Mouse (Mus musculus): Measurements from ENCODE around the gene Smg9. TPM values are rescaled to one million over a fixed set of nuclear protein-coding genes. Genes with fewer than 3 reads are reported as not detected.

Gene Smg9
- total RNA-seq, 1 experiment = 25.7 TPM

DNA sequence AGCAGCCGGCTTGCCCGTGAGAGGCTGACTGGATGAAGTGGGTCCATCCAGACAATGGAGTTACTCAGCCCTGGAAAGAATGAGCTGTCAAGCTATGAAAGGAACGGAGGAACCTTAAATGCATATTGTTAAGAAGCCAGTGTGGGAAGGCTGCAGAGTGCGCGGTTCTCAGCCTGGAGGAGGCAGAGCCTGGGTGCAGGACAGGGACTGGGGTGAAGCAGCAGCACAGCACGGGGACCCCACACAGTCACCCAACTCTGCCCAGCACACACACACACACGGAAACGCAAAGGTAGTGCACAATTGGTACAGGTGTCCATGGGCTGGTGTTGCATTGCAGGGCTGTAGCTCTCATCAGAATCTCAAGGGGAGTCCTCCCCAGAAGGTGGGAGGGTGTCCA lies 20.2 kb downstream of the Smg9 start:
- H3K9me3 ChIP-seq (ENCODE audit: control insufficient read depth, insufficient read depth, low read depth, low read length) = no peaks in the 10 kb centered on the region
- no peak overlapping the region for H3K4me3 ChIP-seq (ENCODE audit: insufficient read depth in 1 of 2, low read depth in 1 of 2, low read length in 2 of 2, poor library complexity in 1 of 2, severe bottlenecking in 1 of 2)
- no peak overlapping the region for H3K27ac ChIP-seq (ENCODE audit: insufficient read depth, low read depth, low read length, poor library complexity, severe bottlenecking)
- H3K4me1 ChIP-seq (ENCODE audit: control insufficient read depth in 2 of 2, insufficient read depth in 2 of 2, low read length in 2 of 2, poor library complexity in 1 of 2) = no peaks in the 10 kb centered on the region
- no peak for DNase-seq (ENCODE audit: low read depth, low spot score)
- peaks cover 24% of the 10 kb centered on the region; the same call in 1 of the 2 replicates for H3K36me3 ChIP-seq (ENCODE audit: control insufficient read depth, insufficient read depth, low read length, poor library complexity, severe bottlenecking)
- H3K9ac ChIP-seq (ENCODE audit: insufficient read depth, low read depth, low read length, poor library complexity, severe bottlenecking) = no peak overlapping the region
- no peak for TF ChIP-seq ZNF384 (IDR thresholded peaks at IDR 0.05; ENCODE audit: low read depth, low read length)
- TF ChIP-seq ZC3H11A (IDR thresholded peaks at IDR 0.05; ENCODE audit: borderline replicate concordance, low read depth, low read length) = no peak
- TF ChIP-seq CHD2 (IDR thresholded peaks at IDR 0.05; ENCODE audit: low read depth, low read length) = no peak
- no peak for TF ChIP-seq HCFC1 (IDR thresholded peaks at IDR 0.05; ENCODE audit: borderline replicate concordance, insufficient read depth, low read length)
- TF ChIP-seq MAFK (IDR thresholded peaks at IDR 0.05; ENCODE audit: insufficient read depth, low read depth, low read length) = no peak
- in situ Hi-C loops (cut with MboI; ENCODE audit: low sequenced_read_pairs in 2 of 2, unreplicated experiment in 2 of 2) = loop anchor here in 1 of 2 experiments (25.0 kb wide), 1 partner anchor 93 kb away; the partner anchor contains the start of genes AC161166.1 and Zfp428

DNA sequence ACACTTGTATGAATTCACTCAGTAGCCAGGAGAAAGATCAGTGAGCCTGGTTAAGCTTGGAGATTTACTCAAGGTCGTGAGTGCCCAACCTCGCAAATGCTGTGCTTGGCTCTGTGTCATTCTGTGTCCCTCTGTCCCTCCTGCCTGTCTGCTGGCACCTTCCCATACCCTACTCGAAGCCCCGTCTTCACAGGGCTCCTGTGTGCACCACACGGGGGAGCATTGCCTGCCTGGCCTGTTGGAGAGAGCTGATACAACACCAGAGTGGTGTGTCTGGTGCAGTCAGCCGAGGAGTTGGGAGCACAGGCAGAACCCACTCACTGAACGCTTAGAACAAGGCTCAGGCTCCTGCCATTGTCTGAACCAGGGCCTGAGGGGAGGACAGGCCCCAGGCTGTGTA lies 22.2 kb downstream of the Smg9 start:
- no peaks in the 10 kb centered on the region for H3K4me1 ChIP-seq (ENCODE audit: control insufficient read depth in 2 of 2, insufficient read depth in 2 of 2, low read length in 2 of 2, poor library complexity in 1 of 2)
- H3K4me3 ChIP-seq (ENCODE audit: insufficient read depth in 1 of 2, low read depth in 1 of 2, low read length in 2 of 2, poor library complexity in 1 of 2, severe bottlenecking in 1 of 2) = no peak overlapping the region
- in situ Hi-C loops (cut with MboI; ENCODE audit: low sequenced_read_pairs in 2 of 2, unreplicated experiment in 2 of 2) = loop anchor here in 1 of 2 experiments (25.0 kb wide), 1 partner anchor 91 kb away; the partner anchor contains the start of genes AC161166.1 and Zfp428
- no peak overlapping the region for H3K27ac ChIP-seq (ENCODE audit: insufficient read depth, low read depth, low read length, poor library complexity, severe bottlenecking)
- no peak for DNase-seq (ENCODE audit: low read depth, low spot score)
- no peaks in the 10 kb centered on the region for H3K9me3 ChIP-seq (ENCODE audit: control insufficient read depth, insufficient read depth, low read depth, low read length)
- TF ChIP-seq MAFK (IDR thresholded peaks at IDR 0.05; ENCODE audit: insufficient read depth, low read depth, low read length) = no peak
- no peak for TF ChIP-seq HCFC1 (IDR thresholded peaks at IDR 0.05; ENCODE audit: borderline replicate concordance, insufficient read depth, low read length)
- TF ChIP-seq ZC3H11A (IDR thresholded peaks at IDR 0.05; ENCODE audit: borderline replicate concordance, low read depth, low read length) = no peak
- H3K9ac ChIP-seq (ENCODE audit: insufficient read depth, low read depth, low read length, poor library complexity, severe bottlenecking) = no peak overlapping the region
- peaks cover 19% of the 10 kb centered on the region; the same call in 1 of the 2 replicates for H3K36me3 ChIP-seq (ENCODE audit: control insufficient read depth, insufficient read depth, low read length, poor library complexity, severe bottlenecking)

DNA sequence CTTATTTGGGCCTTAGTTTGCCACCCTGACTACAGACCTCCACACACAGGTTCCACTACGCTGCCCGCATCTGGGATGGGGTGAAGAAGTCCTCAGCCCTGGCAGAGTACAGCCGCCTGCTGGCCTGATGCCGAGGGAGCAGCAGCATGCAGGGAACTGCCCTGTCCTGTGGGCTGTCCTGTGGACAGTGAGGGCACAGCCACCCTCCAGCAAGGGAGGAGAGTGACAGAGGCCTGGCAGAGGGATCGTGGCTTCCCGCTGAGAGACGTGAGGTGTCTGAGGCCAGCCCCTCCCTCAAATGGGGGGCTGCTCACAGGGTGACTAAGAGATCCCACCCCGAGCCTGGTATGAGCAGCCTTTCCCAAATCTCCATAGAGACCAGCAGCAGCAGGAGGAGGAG lies 22.8 kb downstream of the Smg9 start:
- H3K27ac ChIP-seq (ENCODE audit: insufficient read depth, low read depth, low read length, poor library complexity, severe bottlenecking) = no peak overlapping the region

DNA sequence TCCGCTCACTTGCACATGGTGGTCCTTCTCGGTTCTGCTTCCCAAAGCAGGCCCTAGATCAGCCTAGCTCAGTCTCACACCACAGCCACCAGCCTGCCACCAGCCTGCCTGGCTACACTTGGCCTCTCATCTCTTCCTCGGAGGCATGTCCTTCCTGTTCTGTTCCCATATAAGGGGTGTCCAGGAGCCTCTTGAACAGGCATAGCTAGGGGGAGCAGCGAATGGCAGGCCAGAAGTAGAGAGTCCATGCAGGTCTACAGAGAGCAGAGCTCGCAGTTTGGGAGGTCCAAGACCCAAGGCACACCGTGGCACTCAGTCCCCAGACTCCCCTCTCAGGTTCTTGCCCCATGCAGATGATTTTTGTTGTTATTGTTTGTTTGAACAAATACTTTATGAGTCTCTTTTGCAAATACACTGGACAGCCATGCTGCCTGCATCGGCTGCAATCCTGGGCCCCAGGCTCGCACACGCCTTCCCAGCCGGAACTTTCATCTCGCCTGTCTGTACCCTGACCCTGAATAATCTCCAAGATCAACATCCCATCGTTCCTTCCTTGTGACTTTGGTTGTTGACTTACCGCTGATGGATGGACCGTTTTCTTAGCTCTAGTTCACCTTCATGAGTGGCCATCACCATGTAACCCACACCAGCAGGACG lies 23.8 kb downstream of the Smg9 start:
- TF ChIP-seq ZNF384 (IDR thresholded peaks at IDR 0.05; ENCODE audit: low read depth, low read length) (no peak), ZC3H11A (IDR thresholded peaks at IDR 0.05; ENCODE audit: borderline replicate concordance, low read depth, low read length) (no peak), CHD2 (IDR thresholded peaks at IDR 0.05; ENCODE audit: low read depth, low read length) (no peak), HCFC1 (IDR thresholded peaks at IDR 0.05; ENCODE audit: borderline replicate concordance, insufficient read depth, low read length) (no peak), MAFK (IDR thresholded peaks at IDR 0.05; ENCODE audit: insufficient read depth, low read depth, low read length) (no peak)
- in situ Hi-C loops (cut with MboI; ENCODE audit: low sequenced_read_pairs in 2 of 2, unreplicated experiment in 2 of 2) = loop anchor here in 1 of 2 experiments (25.0 kb wide), 1 partner anchor 89 kb away; the partner anchor contains the start of genes AC161166.1 and Zfp428
- DNase-seq (ENCODE audit: low read depth, low spot score) = no peak
- Histone ChIP-seq H3K36me3 (ENCODE audit: control insufficient read depth, insufficient read depth, low read length, poor library complexity, severe bottlenecking) (peaks cover 19% of the 10 kb centered on the region; the same call in 1 of the 2 replicates), H3K4me3 (ENCODE audit: insufficient read depth in 1 of 2, low read depth in 1 of 2, low read length in 2 of 2, poor library complexity in 1 of 2, severe bottlenecking in 1 of 2) (no peak overlapping the region), H3K9me3 (ENCODE audit: control insufficient read depth, insufficient read depth, low read depth, low read length) (no peaks in the 10 kb centered on the region), H3K9ac (ENCODE audit: insufficient read depth, low read depth, low read length, poor library complexity, severe bottlenecking) (no peak overlapping the region), H3K27ac (ENCODE audit: insufficient read depth, low read depth, low read length, poor library complexity, severe bottlenecking) (no peak overlapping the region), H3K4me1 (ENCODE audit: control insufficient read depth in 2 of 2, insufficient read depth in 2 of 2, low read length in 2 of 2, poor library complexity in 1 of 2) (no peaks in the 10 kb centered on the region)

More for the DNA sequence above, 22.8 kb downstream of the Smg9 start:
- DNase-seq (ENCODE audit: low read depth, low spot score) = no peak
- Histone ChIP-seq H3K4me1 (ENCODE audit: control insufficient read depth in 2 of 2, insufficient read depth in 2 of 2, low read length in 2 of 2, poor library complexity in 1 of 2) (no peaks in the 10 kb centered on the region), H3K9me3 (ENCODE audit: control insufficient read depth, insufficient read depth, low read depth, low read length) (no peaks in the 10 kb centered on the region), H3K4me3 (ENCODE audit: insufficient read depth in 1 of 2, low read depth in 1 of 2, low read length in 2 of 2, poor library complexity in 1 of 2, severe bottlenecking in 1 of 2) (no peak overlapping the region), H3K36me3 (ENCODE audit: control insufficient read depth, insufficient read depth, low read length, poor library complexity, severe bottlenecking) (peaks cover 19% of the 10 kb centered on the region; the same call in 1 of the 2 replicates), H3K9ac (ENCODE audit: insufficient read depth, low read depth, low read length, poor library complexity, severe bottlenecking) (no peak overlapping the region)
- TF ChIP-seq ZC3H11A (IDR thresholded peaks at IDR 0.05; ENCODE audit: borderline replicate concordance, low read depth, low read length) (no peak), MAFK (IDR thresholded peaks at IDR 0.05; ENCODE audit: insufficient read depth, low read depth, low read length) (no peak), CHD2 (IDR thresholded peaks at IDR 0.05; ENCODE audit: low read depth, low read length) (no peak), ZNF384 (IDR thresholded peaks at IDR 0.05; ENCODE audit: low read depth, low read length) (no peak), HCFC1 (IDR thresholded peaks at IDR 0.05; ENCODE audit: borderline replicate concordance, insufficient read depth, low read length) (no peak)
- in situ Hi-C loops (cut with MboI; ENCODE audit: low sequenced_read_pairs in 2 of 2, unreplicated experiment in 2 of 2) = loop anchor here in 1 of 2 experiments (25.0 kb wide), 1 partner anchor 90 kb away; the partner anchor contains the start of genes AC161166.1 and Zfp428

All from ES-E14 (cell line).